Mouse (Mus musculus) midbrain, embryonic 11.5 days (tissue): Measurements from ENCODE around the gene Egfr. TPM values are rescaled to one million over a fixed set of nuclear protein-coding genes. Genes with fewer than 3 reads are reported as not detected.

ENCODE experiments used
- ATAC-seq: fragments of 200-750 bp; cut with Nextera tagmentation; 2 replicates; pipeline ENCODE4 v1.8.0; 2017; ENCODE audit warnings: moderate TSS enrichment, moderate library complexity; ENCODE audit not compliant: low FRiP score
- DNase-seq: peaks from one replicate; pipeline ENCODE4 v3.0.0; 2015; ENCODE audit warnings: low spot score; ENCODE audit errors: missing footprints
- H3K27ac ChIP-seq: fragments of 300-500 bp; sonication (generic); 2 replicates; pipeline ENCODE4 v1.5.1; 2014; ENCODE audit warnings: low read depth, low read length
- H3K27me3 ChIP-seq: fragments of 300-500 bp; sonication (generic); 2 replicates; pipeline ENCODE4 v1.6.1; 2014; ENCODE audit warnings: mild to moderate bottlenecking, low read length, moderate library complexity, mixed read lengths; ENCODE audit not compliant: control insufficient read depth, insufficient read depth
- H3K36me3 ChIP-seq: fragments of 300-500 bp; sonication (generic); 2 replicates; pipeline ENCODE4 v1.6.1; 2014; ENCODE audit warnings: mild to moderate bottlenecking, low read length, moderate library complexity, mixed read lengths; ENCODE audit not compliant: control insufficient read depth, insufficient read depth
- H3K4me1 ChIP-seq: fragments of 300-500 bp; sonication (generic); 2 replicates; pipeline ENCODE4 v1.6.1; 2014; ENCODE audit warnings: low read length; ENCODE audit not compliant: control insufficient read depth, insufficient read depth
- H3K4me2 ChIP-seq: fragments of 300-500 bp; sonication (generic); 2 replicates; pipeline ENCODE4 v1.6.1; 2014; ENCODE audit warnings: mild to moderate bottlenecking, moderate library complexity
- H3K4me3 ChIP-seq: fragments of 300-500 bp; sonication (generic); 2 replicates; pipeline ENCODE4 v1.5.1; 2014; ENCODE audit warnings: low read depth, low read length
- H3K9ac ChIP-seq: fragments of 300-500 bp; sonication (generic); 2 replicates; pipeline ENCODE4 v1.6.1; 2014; ENCODE audit warnings: low read length
- H3K9me3 ChIP-seq: fragments of 300-500 bp; sonication (generic); 2 replicates; pipeline ENCODE4 v1.6.1; 2016; ENCODE audit warnings: low read length; ENCODE audit not compliant: control insufficient read depth
- WGBS: fragments of 180-500 bp; shearing (Covaris S2); extraction: QIAGEN DNeasy Blood & Tissue Kit; methylation state at CpG from one replicate; pipeline ENCODE4 v1.1.7; 2014; 5-methylcytosine and 5-hydroxymethylcytosine counted together
- polyA plus RNA-seq: library from polyadenylated mRNA; unstranded; fragments of >200 nt; fragmentation: Nextera tagmentation; extraction: Ambion mirVana; gene quantifications from 2 replicates; pipeline ENCODE4 v1.2.1, GENCODE M21; 2014

Gene Egfr
- polyA plus RNA-seq, 1 experiment from 2014 or later = 4.5 TPM

DNA sequence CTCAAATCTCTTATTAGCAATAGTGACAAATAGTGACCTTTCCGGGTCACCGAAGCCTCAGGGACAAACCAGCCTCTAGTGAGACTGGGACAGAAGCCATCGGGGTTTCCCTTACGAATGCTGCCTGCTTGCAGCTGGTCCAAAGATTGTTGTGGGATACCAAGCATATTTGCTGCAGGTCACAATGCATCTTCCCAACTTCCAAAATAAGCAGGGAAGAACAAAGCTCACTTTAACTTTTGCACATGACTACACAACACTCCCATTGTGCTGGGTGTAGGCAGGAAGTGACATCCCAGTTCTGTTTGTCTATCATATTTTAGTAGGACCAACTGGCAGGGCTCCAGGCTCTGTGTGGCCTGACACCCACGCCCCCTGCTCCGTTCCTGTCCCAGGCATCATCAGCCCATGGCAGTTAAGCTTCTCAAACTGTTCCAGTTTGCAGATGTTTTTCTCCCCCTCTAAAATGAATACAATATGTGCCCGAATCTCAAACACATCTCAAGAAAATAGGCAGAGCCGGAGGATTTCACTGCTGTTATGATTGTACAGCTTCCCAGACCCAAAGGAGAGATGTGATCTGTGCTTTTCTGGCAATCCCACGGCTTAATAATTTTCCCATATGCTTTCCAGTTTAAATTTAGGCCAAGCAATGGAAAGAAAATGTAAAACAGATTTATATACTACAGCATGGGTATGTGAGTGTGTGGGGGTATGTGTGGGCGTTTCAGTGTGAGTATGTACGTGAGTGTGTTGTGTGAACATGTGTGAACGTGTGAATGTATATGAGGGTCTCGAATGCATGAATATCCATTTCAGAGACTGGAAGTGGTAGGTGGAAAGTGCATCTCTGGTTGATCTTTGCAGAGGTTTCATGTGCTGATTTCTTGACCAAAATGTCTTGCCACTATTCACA, 143.7 kb downstream of the Egfr start:
- H3K27me3 ChIP-seq = no peaks in the 10 kb centered on the region
- ATAC-seq (no peak), DNase-seq (peak; percentile 70)
- H3K4me3 ChIP-seq = no peak overlapping the region
- WGBS = 81% methylated on average over 13 of the region's 13 CpGs
- H3K4me1 ChIP-seq = no peaks in the 10 kb centered on the region
- H3K9ac ChIP-seq = no peak overlapping the region
- no peaks in the 10 kb centered on the region for H3K9me3 ChIP-seq
- H3K4me2 ChIP-seq = no peak overlapping the region
- no peaks in the 10 kb centered on the region for H3K36me3 ChIP-seq
- H3K27ac ChIP-seq = no peak overlapping the region

DNA sequence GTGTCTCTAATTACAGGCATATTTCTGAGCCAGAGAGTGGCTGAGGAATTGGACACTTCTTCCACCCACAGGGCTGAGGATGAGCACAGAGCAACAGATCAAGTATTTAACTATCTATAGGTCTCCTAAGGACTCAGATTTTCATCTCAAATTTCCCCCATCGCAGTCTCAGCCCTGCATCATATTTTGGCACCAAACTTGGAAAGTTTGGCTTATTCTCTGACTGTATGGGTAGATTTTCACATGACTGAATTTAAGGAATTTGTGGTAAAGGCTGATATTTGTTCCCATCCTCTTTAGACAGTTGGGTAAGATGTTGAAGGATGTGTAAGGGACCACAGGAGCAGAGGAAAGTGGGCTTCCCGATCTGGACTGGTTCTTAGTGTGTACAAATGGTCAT, 145.7 kb downstream of the Egfr start:
- ATAC-seq = no peak
- whole genome bisulfite sequencing = 88% methylated on average over 2 of the region's 2 CpGs

DNA sequence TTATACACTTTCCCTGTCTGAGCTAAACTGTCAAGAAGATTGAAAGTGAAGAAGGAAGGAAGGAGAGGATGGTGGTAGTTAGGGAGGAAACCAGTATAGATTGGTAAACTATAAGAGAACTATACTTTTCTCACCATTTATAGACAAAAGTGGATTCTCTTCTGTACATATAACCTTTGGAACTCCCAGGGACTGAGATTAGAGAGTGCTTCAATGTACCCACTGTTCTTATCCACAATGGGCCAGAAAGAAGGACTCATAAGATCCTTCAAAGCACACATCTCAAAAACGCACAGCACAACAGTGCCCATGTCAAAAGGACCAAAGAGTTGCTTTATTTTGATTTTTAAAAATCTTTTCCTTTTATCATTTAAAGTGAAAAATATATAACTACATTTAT, 148.2 kb downstream of the Egfr start:
- Histone ChIP-seq H3K9me3 (no peaks in the 10 kb centered on the region), H3K27me3 (no peaks in the 10 kb centered on the region), H3K4me1 (no peaks in the 10 kb centered on the region), H3K4me3 (no peak overlapping the region), H3K36me3 (no peaks in the 10 kb centered on the region), H3K9ac (no peak overlapping the region), H3K4me2 (no peak overlapping the region), H3K27ac (no peak overlapping the region)
- peak; percentile 51 for DNase-seq
- no peak for ATAC-seq
- 100% methylated on average over 1 of the region's 1 CpGs for WGBS

More for the DNA sequence above, 145.7 kb downstream of the Egfr start:
- H3K9me3 ChIP-seq = no peaks in the 10 kb centered on the region
- H3K9ac ChIP-seq = no peak overlapping the region
- no peak overlapping the region for H3K4me2 ChIP-seq
- no peaks in the 10 kb centered on the region for H3K36me3 ChIP-seq
- no peak for DNase-seq
- no peaks in the 10 kb centered on the region for H3K27me3 ChIP-seq
- no peaks in the 10 kb centered on the region for H3K4me1 ChIP-seq
- no peak overlapping the region for H3K4me3 ChIP-seq
- no peak overlapping the region for H3K27ac ChIP-seq

GRCm38 (mm10) chr11:16900653-16901416, 148.8 kb downstream of the Egfr start:
- Histone ChIP-seq H3K9ac (no peak overlapping the region), H3K4me2 (no peak overlapping the region), H3K9me3 (no peaks in the 10 kb centered on the region), H3K4me3 (no peak overlapping the region), H3K4me1 (no peaks in the 10 kb centered on the region), H3K27me3 (no peaks in the 10 kb centered on the region), H3K36me3 (no peaks in the 10 kb centered on the region), H3K27ac (no peak overlapping the region)
- DNase-seq = no peak
- no peak for ATAC-seq
- 89% methylated on average over 8 of the region's 8 CpGs for WGBS

- WGBS = 79% methylated on average over 8 of the region's 8 CpGs
- H3K4me1 ChIP-seq = no peaks in the 10 kb centered on the region
- no peaks in the 10 kb centered on the region for H3K9me3 ChIP-seq
- no peaks in the 10 kb centered on the region for H3K36me3 ChIP-seq
- no peak overlapping the region for H3K27ac ChIP-seq
- DNase-seq (no peak), ATAC-seq (no peak)
- no peak overlapping the region for H3K4me2 ChIP-seq
- no peak overlapping the region for H3K9ac ChIP-seq
- no peaks in the 10 kb centered on the region for H3K27me3 ChIP-seq
- H3K4me3 ChIP-seq = no peak overlapping the region
These were observed 152.5 kb downstream of the Egfr start for GRCm38 (mm10) chr11:16904302-16905011.

DNA sequence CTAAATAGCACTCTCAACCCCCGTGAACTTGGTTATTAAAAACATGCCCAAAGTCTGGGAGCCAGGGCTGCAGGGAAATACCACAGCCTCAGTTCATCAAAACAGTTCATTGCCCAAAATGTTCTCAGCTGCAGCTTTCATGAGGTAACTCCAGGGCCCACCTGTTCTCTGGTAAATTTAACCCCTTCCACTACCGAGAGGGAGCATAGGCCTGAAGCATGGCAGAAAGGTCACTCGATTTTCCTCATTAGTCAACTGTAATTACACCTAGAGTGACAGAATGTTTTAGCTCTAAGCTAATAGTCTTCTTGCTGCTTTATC, 153.0 kb downstream of the Egfr start:
- Histone ChIP-seq H3K4me3 (no peak overlapping the region), H3K9me3 (no peaks in the 10 kb centered on the region), H3K4me1 (no peaks in the 10 kb centered on the region), H3K27me3 (no peaks in the 10 kb centered on the region), H3K27ac (no peak overlapping the region), H3K36me3 (no peaks in the 10 kb centered on the region), H3K9ac (no peak overlapping the region), H3K4me2 (no peak overlapping the region)
- DNase-seq = no peak
- no peak for ATAC-seq
- 79% methylated on average over 3 of the region's 3 CpGs for WGBS

- DNase-seq (no peak), ATAC-seq (no peak)
- H3K9ac ChIP-seq = no peak overlapping the region
- no peak overlapping the region for H3K4me3 ChIP-seq
- H3K27ac ChIP-seq = no peak overlapping the region
- no peaks in the 10 kb centered on the region for H3K36me3 ChIP-seq
- no peaks in the 10 kb centered on the region for H3K4me1 ChIP-seq
- no peaks in the 10 kb centered on the region for H3K9me3 ChIP-seq
- H3K4me2 ChIP-seq = no peak overlapping the region
- no peaks in the 10 kb centered on the region for H3K27me3 ChIP-seq
- 90% methylated on average over 2 of the region's 2 CpGs for WGBS
These were observed 154.5 kb downstream of the Egfr start for GRCm38 (mm10) chr11:16906530-16906929.

DNA sequence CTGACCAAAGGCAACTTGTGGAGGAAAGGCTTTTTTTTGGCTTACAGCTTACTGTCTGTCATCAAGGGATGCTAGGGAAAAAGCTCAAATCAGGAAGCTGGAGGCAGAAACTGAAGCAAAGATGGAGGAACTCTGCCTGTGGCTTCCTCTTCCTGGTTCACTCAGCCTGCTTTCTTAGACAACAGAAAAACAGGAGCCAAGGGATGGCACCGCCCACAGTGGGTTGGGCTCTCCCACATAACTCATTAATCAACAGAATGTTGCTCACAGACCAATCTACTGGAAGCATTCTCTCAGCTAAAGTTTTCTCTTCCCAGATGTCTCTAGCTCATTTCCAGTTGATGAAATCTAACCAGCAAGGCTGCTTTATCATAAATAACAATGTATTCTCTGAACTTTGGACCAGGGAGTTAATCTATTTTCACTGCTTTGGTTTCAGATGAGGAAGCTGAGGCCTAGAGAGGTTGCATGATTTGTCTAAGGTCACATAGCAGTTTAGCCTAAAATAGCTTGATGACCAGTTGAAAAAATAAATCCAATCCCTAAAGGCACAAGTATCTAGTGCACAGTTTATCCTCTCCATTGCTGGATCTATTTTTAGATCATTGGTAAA, 155.6 kb downstream of the Egfr start:
- ATAC-seq (no peak), DNase-seq (no peak)
- no peaks in the 10 kb centered on the region for H3K4me1 ChIP-seq
- 83% methylated on average over 1 of the region's 1 CpGs for WGBS
- no peak overlapping the region for H3K4me2 ChIP-seq
- no peaks in the 10 kb centered on the region for H3K9me3 ChIP-seq
- no peak overlapping the region for H3K4me3 ChIP-seq
- H3K27ac ChIP-seq = no peak overlapping the region
- H3K27me3 ChIP-seq = no peaks in the 10 kb centered on the region
- H3K9ac ChIP-seq = no peak overlapping the region
- H3K36me3 ChIP-seq = no peaks in the 10 kb centered on the region
